Mouse (Mus musculus): ENCODE data around the gene Gm39566.

DNA sequence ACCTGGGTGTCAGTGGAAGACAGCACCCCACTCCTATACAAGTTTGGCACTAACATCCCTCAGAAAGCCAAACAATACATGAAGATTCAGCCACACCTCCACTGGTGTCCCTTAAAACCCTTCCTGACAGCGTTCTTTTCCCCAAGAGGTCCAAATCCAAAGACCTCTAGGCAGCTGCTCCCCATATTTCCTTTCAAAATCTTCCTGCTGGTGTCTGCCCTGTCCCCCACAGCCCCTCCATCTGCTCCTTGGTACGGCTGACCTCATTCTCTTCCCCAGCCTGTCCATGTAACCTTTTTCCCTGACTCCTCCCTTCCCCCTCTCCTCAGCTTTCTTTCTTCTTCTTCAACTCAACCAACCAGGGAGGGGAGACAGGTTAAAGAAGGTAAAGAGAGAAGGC, 8.4 kb upstream of the Gm39566 start:
- no peak for TF ChIP-seq SMC3 (IDR thresholded peaks at IDR 0.05; ENCODE audit: low read depth, low read length)
- no peak for TF ChIP-seq POLR2A (IDR thresholded peaks at IDR 0.05; ENCODE audit: control insufficient read depth in 1 of 2, insufficient read depth in 1 of 2, low read depth in 1 of 2, low read length in 2 of 2, poor library complexity in 1 of 2)

Measured in MEL (cell line).